Mouse (Mus musculus) left cerebral cortex, postnatal 36 days (tissue): ENCODE measurements around the gene Ttbk2. TPM values are rescaled to one million over a fixed set of nuclear protein-coding genes. Genes with fewer than 3 reads are reported as not detected.

Experiments used
- total RNA-seq, 2 experiments: library from RNA; stranded (reverse); gene quantifications; 2 replicates each; pipeline ENCODE4 v1.2.3; 2021

The Ttbk2 gene
- total RNA-seq, 2 experiments from 2014 or later: 89.4 to 90.6 TPM

Other genes starting within 250 kb of the Ttbk2 start
- 10 to 100 TPM; 14.0 to 15.1 TPM for gene Haus2, start 241.2 kb downstream of the Ttbk2 start, total RNA-seq
- 10 to 100 TPM; 34.5 to 44.9 TPM for gene Lrrc57, start 241.1 kb downstream of the Ttbk2 start, total RNA-seq
- gene Stard9, start 221.5 kb downstream of the Ttbk2 start, total RNA-seq: 10 to 100 TPM in 1 of 2 experiments, 1 to 10 TPM in 1; 7.1 to 10.2 TPM
- gene Cdan1, start 476 bp downstream of the Ttbk2 start, total RNA-seq: 10 to 100 TPM; 22.8 to 32.1 TPM
- gene Ubr1, start 120.1 kb upstream of the Ttbk2 start, total RNA-seq: 10 to 100 TPM; 35.8 to 49.2 TPM
- gene Tmem62, start 126.4 kb upstream of the Ttbk2 start, total RNA-seq: 10 to 100 TPM; 21.9 to 28.2 TPM
- gene Ccndbp1, start 157.8 kb upstream of the Ttbk2 start, total RNA-seq: 10 to 100 TPM; 54.9 to 59.4 TPM
- not detected for gene Epb42, start 186.5 kb upstream of the Ttbk2 start, total RNA-seq
- not detected for gene Tgm5, start 235.2 kb upstream of the Ttbk2 start, total RNA-seq